Mouse (Mus musculus) hindbrain, embryonic 11.5 days (tissue): Measurements from ENCODE around the gene Slc25a13. TPM values are rescaled to one million over a fixed set of nuclear protein-coding genes. Genes with fewer than 3 reads are reported as not detected.

Source experiments
- ATAC-seq: fragments of 200-750 bp; cut with Nextera tagmentation; 2 replicates; pipeline ENCODE4 v1.8.0; 2017; ENCODE audit warnings: mild to moderate bottlenecking, moderate TSS enrichment, moderate library complexity; ENCODE audit not compliant: low FRiP score
- DNase-seq: peaks from one replicate; pipeline ENCODE4 v3.0.0-alpha.2; 2015; ENCODE audit warnings: low spot score
- H3K27ac ChIP-seq: fragments of 300-500 bp; sonication (generic); 2 replicates; pipeline ENCODE4 v1.5.1; 2014; ENCODE audit warnings: mild to moderate bottlenecking, low read depth, low read length
- H3K27me3 ChIP-seq: fragments of 300-500 bp; sonication (generic); 2 replicates; pipeline ENCODE4 v1.6.1; 2014; ENCODE audit warnings: mild to moderate bottlenecking, low read length, moderate library complexity, mixed read lengths; ENCODE audit not compliant: control insufficient read depth, insufficient read depth
- H3K36me3 ChIP-seq: fragments of 300-500 bp; sonication (generic); 2 replicates; pipeline ENCODE4 v1.6.1; 2014; ENCODE audit warnings: mild to moderate bottlenecking, low read length, moderate library complexity, mixed read lengths; ENCODE audit not compliant: control insufficient read depth, insufficient read depth
- H3K4me1 ChIP-seq: fragments of 300-500 bp; sonication (generic); replicated peaks from 2 replicates; pipeline ENCODE4 v1.6.1; 2014; ENCODE audit warnings: low read length, mixed read lengths; ENCODE audit not compliant: control insufficient read depth, insufficient read depth
- H3K4me2 ChIP-seq: fragments of 300-500 bp; sonication (generic); replicated peaks from 2 replicates; pipeline ENCODE4 v1.6.1; 2014; ENCODE audit warnings: mild to moderate bottlenecking, low read depth, low read length
- H3K4me3 ChIP-seq: fragments of 300-500 bp; sonication (generic); 2 replicates; pipeline ENCODE4 v1.5.1; 2014; ENCODE audit warnings: low read depth, low read length
- H3K9ac ChIP-seq: fragments of 300-500 bp; sonication (generic); 2 replicates; pipeline ENCODE4 v1.6.1; 2014; ENCODE audit warnings: low read depth, low read length
- H3K9me3 ChIP-seq: fragments of 300-500 bp; sonication (generic); 2 replicates; pipeline ENCODE4 v1.6.1; 2016; ENCODE audit warnings: low read length; ENCODE audit not compliant: control insufficient read depth
- WGBS: fragments of 180-500 bp; shearing (Covaris S2); extraction: QIAGEN DNeasy Blood & Tissue Kit; methylation state at CpG from one replicate; pipeline ENCODE4 v1.1.7; 2014; 5-methylcytosine and 5-hydroxymethylcytosine counted together
- polyA plus RNA-seq: library from polyadenylated mRNA; unstranded; fragments of >200 nt; fragmentation: Nextera tagmentation; extraction: Ambion mirVana; gene quantifications from 2 replicates; pipeline ENCODE4 v1.2.1, GENCODE M21; 2014

The Slc25a13 gene
- polyA plus RNA-seq, 1 experiment from 2014 or later, result 31.0 TPM

- H3K36me3 ChIP-seq, result no peaks in the 10 kb centered on the region
Observed at GRCm38 (mm10) chr6:6002061-6002460, 214.9 kb downstream of the Slc25a13 start.

GRCm38 (mm10) chr6:5997535-5997934, 219.4 kb downstream of the Slc25a13 start:
- WGBS, result 52% methylated on average over 6 of the region's 6 CpGs
- peak; percentile 53; the same call in 1 of the 2 replicates for ATAC-seq
- H3K9me3 ChIP-seq, result no peaks in the 10 kb centered on the region

More at GRCm38 (mm10) chr6:6002061-6002460, 214.9 kb downstream of the Slc25a13 start:
- H3K4me2 ChIP-seq, result no peak overlapping the region
- no peak overlapping the region for H3K27ac ChIP-seq
- H3K4me1 ChIP-seq, result no peaks in the 10 kb centered on the region
- H3K27me3 ChIP-seq, result no peaks in the 10 kb centered on the region
- no peak overlapping the region for H3K9ac ChIP-seq
- H3K4me3 ChIP-seq, result no peak overlapping the region
- no peaks in the 10 kb centered on the region for H3K9me3 ChIP-seq
- ATAC-seq (no peak), DNase-seq (no peak)
- WGBS, result 88% methylated on average over 3 of the region's 3 CpGs

GRCm38 (mm10) chr6:5993056-5993455, 223.9 kb downstream of the Slc25a13 start:
- no peak overlapping the region for H3K27ac ChIP-seq
- no peak overlapping the region for H3K4me3 ChIP-seq
- H3K9ac ChIP-seq, result no peak overlapping the region
- ATAC-seq (no peak), DNase-seq (no peak)
- no peaks in the 10 kb centered on the region; the same call in 1 of the 2 replicates for H3K4me1 ChIP-seq
- no peak overlapping the region for H3K4me2 ChIP-seq
- no peaks in the 10 kb centered on the region for H3K9me3 ChIP-seq
- no peaks in the 10 kb centered on the region for H3K36me3 ChIP-seq
- 47% methylated on average over 7 of the region's 7 CpGs for WGBS
- H3K27me3 ChIP-seq, result no peaks in the 10 kb centered on the region

More at GRCm38 (mm10) chr6:5997535-5997934, 219.4 kb downstream of the Slc25a13 start:
- no peak overlapping the region for H3K4me3 ChIP-seq
- no peaks in the 10 kb centered on the region for H3K27me3 ChIP-seq
- H3K36me3 ChIP-seq, result no peaks in the 10 kb centered on the region
- H3K9ac ChIP-seq, result no peak overlapping the region
- no peaks in the 10 kb centered on the region for H3K4me1 ChIP-seq
- no peak for DNase-seq
- no peak overlapping the region for H3K4me2 ChIP-seq
- H3K27ac ChIP-seq, result no peak overlapping the region

- Histone ChIP-seq H3K27ac (no peak overlapping the region), H3K9ac (no peak overlapping the region)
- no peak for DNase-seq
Observed at GRCm38 (mm10) chr6:5991817-5992755, 224.9 kb downstream of the Slc25a13 start.

GRCm38 (mm10) chr6:5991243-5991642, 225.7 kb downstream of the Slc25a13 start:
- ATAC-seq, result no peak
- DNase-seq, result no peak
- no peak overlapping the region for H3K4me2 ChIP-seq

More at GRCm38 (mm10) chr6:5991817-5992755, 224.9 kb downstream of the Slc25a13 start:
- H3K4me2 ChIP-seq, result no peak overlapping the region
- no peaks in the 10 kb centered on the region for H3K36me3 ChIP-seq
- H3K4me1 ChIP-seq, result no peaks in the 10 kb centered on the region; the same call in 1 of the 2 replicates
- ATAC-seq, result no peak
- no peaks in the 10 kb centered on the region for H3K9me3 ChIP-seq
- no peak overlapping the region for H3K4me3 ChIP-seq
- H3K27me3 ChIP-seq, result no peaks in the 10 kb centered on the region
- WGBS, result 53% methylated on average over 25 of the region's 25 CpGs

More at GRCm38 (mm10) chr6:5991243-5991642, 225.7 kb downstream of the Slc25a13 start:
- H3K36me3 ChIP-seq, result no peaks in the 10 kb centered on the region
- WGBS, result 67% methylated on average over 6 of the region's 6 CpGs
- H3K27ac ChIP-seq, result no peak overlapping the region
- H3K9ac ChIP-seq, result no peak overlapping the region
- no peak overlapping the region for H3K4me3 ChIP-seq
- no peaks in the 10 kb centered on the region; the same call in 1 of the 2 replicates for H3K4me1 ChIP-seq
- H3K9me3 ChIP-seq, result no peaks in the 10 kb centered on the region
- no peaks in the 10 kb centered on the region for H3K27me3 ChIP-seq
